Mouse (Mus musculus) hindbrain, embryonic 14.5 days (tissue): ENCODE measurements around the gene Tfrc. TPM values are rescaled to one million over a fixed set of nuclear protein-coding genes. Genes with fewer than 3 reads are reported as not detected.

Experiments used
- ATAC-seq: fragments of 200-750 bp; cut with Nextera tagmentation; 2 replicates; pipeline ENCODE4 v1.8.0; 2017; ENCODE audit warnings: moderate number of reproducible peaks, mild to moderate bottlenecking, moderate TSS enrichment, moderate library complexity; ENCODE audit not compliant: low FRiP score
- DNase-seq: peaks from one replicate; pipeline ENCODE4 v3.0.0-alpha.2; 2015; ENCODE audit warnings: low spot score
- H3K27ac ChIP-seq: fragments of 300-500 bp; sonication (generic); 2 replicates; pipeline ENCODE4 v1.5.1; 2014; ENCODE audit warnings: mild to moderate bottlenecking, moderate library complexity
- H3K27me3 ChIP-seq: fragments of 300-500 bp; sonication (generic); 2 replicates; pipeline ENCODE4 v1.6.1; 2014; ENCODE audit warnings: mild to moderate bottlenecking, low read length, mixed read lengths; ENCODE audit not compliant: control insufficient read depth, insufficient read depth
- H3K36me3 ChIP-seq: fragments of 300-500 bp; sonication (generic); replicated peaks from 2 replicates; pipeline ENCODE4 v1.6.1; 2014; ENCODE audit not compliant: control insufficient read depth, insufficient read depth
- H3K4me1 ChIP-seq: fragments of 300-500 bp; sonication (generic); replicated peaks from 2 replicates; pipeline ENCODE4 v1.6.1; 2014; ENCODE audit warnings: antibody characterized with exemption, low read length, mixed read lengths; ENCODE audit not compliant: control insufficient read depth, insufficient read depth
- H3K4me2 ChIP-seq: fragments of 300-500 bp; sonication (generic); replicated peaks from 2 replicates; pipeline ENCODE4 v1.6.1; 2014; ENCODE audit warnings: mild to moderate bottlenecking, moderate library complexity
- H3K4me3 ChIP-seq: fragments of 300-500 bp; sonication (generic); replicated peaks from 2 replicates; pipeline ENCODE4 v1.5.1; 2014; ENCODE audit warnings: mild to moderate bottlenecking, low read length
- H3K9ac ChIP-seq: fragments of 300-500 bp; sonication (generic); 2 replicates; pipeline ENCODE4 v1.6.1; 2014
- H3K9me3 ChIP-seq: fragments of 300-500 bp; sonication (generic); 2 replicates; pipeline ENCODE4 v1.6.1; 2016; ENCODE audit warnings: low read length; ENCODE audit not compliant: control insufficient read depth
- WGBS: fragments of 180-500 bp; shearing (Covaris S2); extraction: QIAGEN DNeasy Blood & Tissue Kit; methylation state at CpG from one replicate; pipeline ENCODE4 v1.1.7; 2014; 5-methylcytosine and 5-hydroxymethylcytosine counted together
- polyA plus RNA-seq: library from polyadenylated mRNA; unstranded; fragments of >200 nt; fragmentation: Nextera tagmentation; extraction: Ambion mirVana; gene quantifications from 2 replicates; pipeline ENCODE4 v1.2.1, GENCODE M21; 2014

Tfrc gene
- 54.0 and 65.1 TPM in 2 replicates for polyA plus RNA-seq

GRCm38 (mm10) chr16:32608712-32609400 is at the start of gene Tfrc:
Gene Tfrc, plus strand, starts transcription at chr16:32608920.
- H3K4me1 ChIP-seq: peaks cover 20% of the 10 kb centered on the region

DNA sequence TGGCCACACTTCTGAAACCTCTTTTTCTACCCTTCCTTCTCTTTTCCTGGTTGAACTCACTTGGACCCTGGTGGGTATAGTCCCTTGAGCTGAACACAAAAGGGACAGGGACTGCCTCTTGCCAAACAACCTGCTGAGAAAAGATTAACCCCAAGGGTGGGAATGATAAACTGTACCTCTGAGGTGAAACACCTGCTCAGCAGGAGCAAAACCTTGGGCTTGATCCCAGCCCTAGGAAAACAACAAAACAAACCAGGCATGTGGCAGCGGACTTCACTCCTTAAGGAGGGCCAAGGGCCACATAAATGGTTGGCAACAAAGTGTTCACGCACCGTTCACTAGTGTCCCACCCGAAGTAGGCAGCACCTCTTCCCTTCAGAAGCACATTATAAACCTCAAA is 49.2 kb upstream of the Tfrc start:
- no peaks in the 10 kb centered on the region for H3K4me1 ChIP-seq
- WGBS: 85% methylated on average over 4 of the region's 4 CpGs
- no peaks in the 10 kb centered on the region for H3K36me3 ChIP-seq
- no peaks in the 10 kb centered on the region for H3K9me3 ChIP-seq
- no peak overlapping the region for H3K27ac ChIP-seq
- ATAC-seq (no peak), DNase-seq (no peak)
- H3K4me2 ChIP-seq: no peak overlapping the region
- no peak overlapping the region for H3K4me3 ChIP-seq
- H3K27me3 ChIP-seq: no peaks in the 10 kb centered on the region
- H3K9ac ChIP-seq: no peak overlapping the region

More at GRCm38 (mm10) chr16:32608712-32609400, at the start of gene Tfrc:
- Histone ChIP-seq H3K36me3 (peaks cover 4% of the 10 kb centered on the region; the same call in 1 of the 2 replicates), H3K4me3 (peak within 1 kb of the TSS; percentile 92), H3K27me3 (no peaks in the 10 kb centered on the region), H3K9me3 (no peaks in the 10 kb centered on the region), H3K9ac (peak within 1 kb of the TSS; percentile 82), H3K4me2 (peak within 1 kb of the TSS; percentile 73), H3K27ac (peak within 1 kb of the TSS; percentile 89)
- peak; percentile 98 for ATAC-seq
- WGBS: under 1% methylated on average over 62 of the region's 73 CpGs
- DNase-seq: peak; percentile 100

DNA sequence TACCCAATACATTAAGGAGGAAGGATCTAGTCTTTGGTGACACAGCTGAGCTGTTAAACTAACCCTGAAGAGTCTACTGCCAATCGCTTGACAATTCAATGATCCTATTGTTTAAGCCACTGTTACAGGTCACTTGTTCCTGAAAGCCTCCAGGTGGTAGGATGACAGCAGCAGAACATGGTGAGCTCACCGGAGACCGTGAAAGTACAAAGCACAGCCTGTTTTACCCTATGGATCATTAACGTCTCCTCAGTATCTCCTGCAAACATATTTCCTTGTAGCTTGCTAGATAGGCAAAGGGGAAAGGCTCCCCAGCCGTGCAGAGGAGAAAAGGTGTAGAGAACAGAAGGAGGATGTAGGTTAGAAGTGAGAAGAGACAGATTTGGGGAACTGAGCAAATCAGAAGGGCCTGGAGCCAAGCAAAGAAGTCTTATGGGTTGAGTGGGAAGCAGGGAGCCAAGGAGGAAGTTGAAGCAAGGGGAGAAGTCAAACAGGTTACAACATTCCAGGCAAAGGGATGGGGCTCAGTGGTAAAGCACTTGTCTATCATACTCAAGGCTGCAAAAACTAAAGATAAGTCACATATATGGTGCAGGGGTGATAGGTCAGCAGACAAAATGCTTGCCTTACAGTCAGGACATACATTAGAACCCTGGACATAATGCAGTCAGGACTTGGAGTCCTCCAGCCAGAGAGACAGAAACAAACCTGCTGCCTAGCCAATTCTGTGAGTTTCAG is 45.5 kb upstream of the Tfrc start:
- no peak for ATAC-seq
- no peak for DNase-seq
- H3K27ac ChIP-seq: no peak overlapping the region
- no peak overlapping the region for H3K4me2 ChIP-seq
- WGBS: 85% methylated on average over 5 of the region's 5 CpGs
- H3K9ac ChIP-seq: no peak overlapping the region
- H3K9me3 ChIP-seq: no peaks in the 10 kb centered on the region
- no peaks in the 10 kb centered on the region for H3K36me3 ChIP-seq
- no peak overlapping the region for H3K4me3 ChIP-seq
- H3K27me3 ChIP-seq: no peaks in the 10 kb centered on the region
- H3K4me1 ChIP-seq: no peaks in the 10 kb centered on the region

- WGBS: 75% methylated on average over 4 of the region's 4 CpGs
- no peaks in the 10 kb centered on the region for H3K4me1 ChIP-seq
- no peak overlapping the region for H3K4me3 ChIP-seq
- no peaks in the 10 kb centered on the region for H3K27me3 ChIP-seq
- H3K9me3 ChIP-seq: no peaks in the 10 kb centered on the region
- H3K9ac ChIP-seq: no peak overlapping the region
- no peaks in the 10 kb centered on the region for H3K36me3 ChIP-seq
- no peak for DNase-seq
- H3K4me2 ChIP-seq: no peak overlapping the region
- ATAC-seq: no peak
- H3K27ac ChIP-seq: no peak overlapping the region
These were observed 41.4 kb upstream of the Tfrc start for GRCm38 (mm10) chr16:32567282-32567681.

DNA sequence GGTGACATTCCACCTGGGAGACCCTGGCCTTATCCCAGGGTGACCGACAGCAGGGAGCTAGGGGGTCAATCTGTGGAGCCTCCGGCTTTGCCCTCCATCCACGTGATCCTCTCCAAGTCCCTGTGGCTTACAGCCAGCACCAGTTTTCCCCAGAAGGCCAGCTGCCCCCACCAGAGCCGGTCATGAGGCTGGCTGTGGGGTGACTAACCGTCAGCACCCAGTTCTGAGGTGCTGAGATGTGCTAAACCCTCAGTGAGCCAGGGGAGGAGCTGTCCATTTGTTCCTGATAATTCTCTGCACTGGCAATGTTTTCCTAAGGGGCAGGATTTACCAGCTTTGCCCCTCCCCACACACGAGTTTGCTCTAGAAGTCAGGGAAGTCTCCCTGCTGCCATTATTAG is 40.3 kb upstream of the Tfrc start:
- H3K36me3 ChIP-seq: no peaks in the 10 kb centered on the region
- no peak overlapping the region for H3K9ac ChIP-seq
- H3K4me3 ChIP-seq: no peak overlapping the region
- no peak for DNase-seq
- H3K27ac ChIP-seq: no peak overlapping the region
- no peaks in the 10 kb centered on the region for H3K27me3 ChIP-seq
- H3K9me3 ChIP-seq: no peaks in the 10 kb centered on the region
- no peak for ATAC-seq
- no peaks in the 10 kb centered on the region for H3K4me1 ChIP-seq
- WGBS: 75% methylated on average over 6 of the region's 6 CpGs
- no peak overlapping the region for H3K4me2 ChIP-seq

GRCm38 (mm10) chr16:32570042-32570441 is 38.7 kb upstream of the Tfrc start:
- H3K9ac ChIP-seq: no peak overlapping the region
- H3K4me3 ChIP-seq: no peak overlapping the region
- no peak overlapping the region for H3K27ac ChIP-seq
- no peaks in the 10 kb centered on the region for H3K4me1 ChIP-seq
- DNase-seq (no peak), ATAC-seq (no peak)
- no peaks in the 10 kb centered on the region for H3K9me3 ChIP-seq
- H3K36me3 ChIP-seq: no peaks in the 10 kb centered on the region
- no peaks in the 10 kb centered on the region for H3K27me3 ChIP-seq
- no peak overlapping the region for H3K4me2 ChIP-seq
- 92% methylated on average over 3 of the region's 3 CpGs for WGBS

DNA sequence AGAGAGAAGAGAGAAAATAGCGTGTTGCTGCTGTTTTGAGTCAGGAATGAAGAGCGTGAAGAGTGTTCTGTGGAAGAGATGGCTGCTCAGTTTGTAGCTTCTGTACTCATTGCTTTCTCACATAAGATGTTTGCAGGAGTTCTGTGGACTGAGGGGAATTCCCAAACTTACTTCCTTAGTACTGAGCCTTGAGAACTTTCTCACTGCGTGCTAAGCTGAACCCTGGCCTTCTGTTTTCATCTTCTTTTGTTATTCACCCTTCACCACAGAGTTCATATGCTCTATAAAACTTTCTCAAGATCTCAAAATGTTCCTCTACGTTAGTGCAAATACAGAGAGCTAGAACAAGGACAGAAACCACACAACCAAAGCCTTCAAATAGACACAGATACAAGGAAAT is 36.2 kb upstream of the Tfrc start:
- Histone ChIP-seq H3K27me3 (no peaks in the 10 kb centered on the region), H3K4me2 (no peak overlapping the region), H3K9me3 (no peaks in the 10 kb centered on the region), H3K27ac (no peak overlapping the region), H3K4me1 (no peaks in the 10 kb centered on the region), H3K36me3 (no peaks in the 10 kb centered on the region), H3K9ac (no peak overlapping the region), H3K4me3 (no peak overlapping the region)
- no peak for ATAC-seq
- 83% methylated on average over 4 of the region's 4 CpGs for WGBS
- DNase-seq: no peak

DNA sequence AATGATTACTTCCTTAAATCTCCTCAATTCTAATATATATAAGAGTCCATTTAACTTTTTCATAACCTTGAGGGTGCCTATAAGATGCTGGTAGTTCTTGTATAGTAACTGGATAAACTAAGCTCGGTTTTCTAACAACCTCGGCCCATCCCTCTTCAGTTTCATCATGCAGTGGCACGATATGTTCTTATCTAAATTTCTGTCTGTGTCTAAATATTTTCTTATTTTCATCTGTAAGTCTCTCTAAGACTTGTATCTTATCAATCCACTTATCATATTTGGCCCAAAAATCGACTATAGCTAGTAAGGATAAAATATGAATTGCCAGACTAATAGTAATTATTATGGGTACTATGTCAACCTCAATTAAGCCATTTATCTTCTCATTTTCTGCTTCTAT is 22.2 kb upstream of the Tfrc start:
- H3K9ac ChIP-seq: no peak overlapping the region
- no peak overlapping the region for H3K4me2 ChIP-seq
- H3K9me3 ChIP-seq: no peaks in the 10 kb centered on the region
- H3K27ac ChIP-seq: no peak overlapping the region
- DNase-seq (no peak), ATAC-seq (no peak)
- H3K4me3 ChIP-seq: no peak overlapping the region
- H3K36me3 ChIP-seq: no peaks in the 10 kb centered on the region
- no peaks in the 10 kb centered on the region for H3K4me1 ChIP-seq
- 92% methylated on average over 4 of the region's 4 CpGs for WGBS
- no peaks in the 10 kb centered on the region for H3K27me3 ChIP-seq

- Histone ChIP-seq H3K4me3 (no peak overlapping the region), H3K27ac (no peak overlapping the region), H3K9ac (no peak overlapping the region), H3K27me3 (no peaks in the 10 kb centered on the region), H3K36me3 (no peaks in the 10 kb centered on the region), H3K4me1 (no peaks in the 10 kb centered on the region), H3K9me3 (no peaks in the 10 kb centered on the region), H3K4me2 (no peak overlapping the region)
- ATAC-seq (no peak), DNase-seq (no peak)
- WGBS: 92% methylated on average over 3 of the region's 3 CpGs
These were observed 20.2 kb upstream of the Tfrc start for GRCm38 (mm10) chr16:32588568-32588967.
